Mouse (Mus musculus): ENCODE data around the gene Lmntd1. TPM values are rescaled to one million over a fixed set of nuclear protein-coding genes. Genes with fewer than 3 reads are reported as not detected.

Lmntd1 gene
- polyA plus RNA-seq, 1 experiment, result not detected

DNA sequence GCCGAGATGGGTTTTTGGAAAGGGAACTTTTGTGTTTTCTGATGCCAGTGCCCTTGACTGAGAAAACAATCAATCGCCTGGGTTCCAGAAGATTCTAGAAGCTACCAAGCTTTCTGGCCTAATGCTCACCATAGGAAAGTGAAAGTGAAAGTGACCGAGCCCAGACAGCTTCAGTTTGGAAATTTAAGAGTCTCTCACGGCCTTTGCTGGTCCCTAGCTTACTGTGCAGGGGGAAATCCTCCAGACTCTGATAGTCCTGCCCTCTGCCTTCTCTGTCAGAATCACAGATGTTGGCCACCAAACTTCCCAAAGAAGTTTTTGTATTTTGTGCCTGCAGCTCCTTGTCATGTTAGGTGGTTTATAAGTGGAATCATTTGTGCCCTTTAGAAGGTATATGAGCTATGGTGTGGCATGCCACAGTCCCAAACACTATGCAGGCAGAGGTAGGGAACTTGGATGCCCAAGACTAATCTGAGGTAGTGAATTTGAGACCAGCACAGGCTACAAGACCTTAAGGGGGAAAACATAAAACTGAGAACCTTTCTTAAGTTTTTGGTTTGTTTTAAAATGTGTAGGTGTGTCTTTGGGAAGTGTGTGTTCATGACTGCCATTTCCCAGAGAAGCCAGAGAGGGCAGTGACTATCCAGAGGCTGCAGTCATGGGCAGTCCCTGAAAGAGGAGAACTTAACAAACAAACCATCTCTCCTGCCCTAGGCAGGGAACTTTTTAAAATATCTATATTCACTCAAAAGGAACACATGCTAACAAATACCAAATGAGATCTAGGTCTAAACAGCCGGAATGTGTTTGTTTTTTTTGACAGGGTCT, 2.5 kb upstream of the Lmntd1 start:
- Histone ChIP-seq H3K27ac (replicated peaks; ENCODE audit: low read depth, low read length) (peak overlapping the region; percentile 37), H3K4me3 (ENCODE audit: insufficient read depth, low read depth, low read length) (peak overlapping the region; percentile 11; the same call in 1 of the 2 replicates), H3K4me1 (ENCODE audit: control insufficient read depth, insufficient read depth, insufficient read length, low read length) (no peaks in the 10 kb centered on the region)

DNA sequence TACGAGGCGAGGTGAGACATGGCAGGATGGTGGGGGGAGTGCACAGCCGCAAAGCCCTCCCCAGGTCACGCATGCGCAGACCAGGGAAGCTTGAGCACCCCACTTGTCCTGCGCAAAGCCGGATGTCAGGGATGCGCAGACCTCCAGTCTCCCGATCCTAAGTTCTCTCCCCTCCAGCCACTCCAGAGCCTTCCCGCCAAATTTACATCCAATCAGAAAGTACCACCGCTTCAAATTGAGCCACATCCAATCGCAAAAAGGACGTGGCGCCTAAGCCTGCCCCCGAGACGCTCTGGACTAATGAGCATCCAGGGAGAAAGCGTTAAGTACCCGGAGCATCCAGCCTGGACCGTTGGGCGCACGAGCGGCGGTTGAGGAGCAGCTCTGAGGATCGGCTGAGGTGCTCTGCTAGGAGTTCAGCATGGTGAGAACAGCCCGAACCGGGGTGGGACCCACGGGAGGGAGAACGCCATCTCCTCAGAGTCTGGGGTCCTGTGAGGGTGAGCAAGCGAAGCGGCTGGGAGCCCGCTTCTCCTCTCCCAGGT, 1.6 kb upstream of the Lmntd1 start, which contains the start of gene Tuba3b:
Tuba3b (plus strand) TSS at position 92 of the 545 bp plus-strand sequence.
- Histone ChIP-seq H3K4me3 (ENCODE audit: insufficient read depth, low read depth, low read length) (peak within 1 kb of the TSS; percentile 11; the same call in 1 of the 2 replicates), H3K4me1 (ENCODE audit: control insufficient read depth, insufficient read depth, insufficient read length, low read length) (no peaks in the 10 kb centered on the region), H3K27ac (replicated peaks; ENCODE audit: low read depth, low read length) (peak within 1 kb of the TSS; percentile 37)

DNA sequence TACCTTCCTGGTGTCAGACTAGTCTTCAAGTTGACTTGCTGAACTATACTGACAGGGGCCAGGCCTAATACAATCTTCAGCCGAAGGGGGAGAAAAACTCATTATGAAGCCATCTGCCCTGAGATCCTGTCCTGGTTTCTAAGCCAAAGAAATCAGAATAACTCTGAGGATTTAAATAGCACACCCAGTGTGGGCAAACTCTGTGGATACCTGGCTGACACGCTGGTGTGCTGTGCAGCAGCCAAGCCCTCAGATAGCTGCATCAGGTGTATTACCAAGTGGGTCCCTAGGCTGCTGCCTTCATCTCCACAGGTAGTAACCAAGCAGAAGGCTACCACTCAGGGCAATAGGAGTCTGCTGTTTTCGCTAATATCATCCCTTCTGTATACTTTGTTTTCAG, 1.5 kb downstream of the Lmntd1 start:
- Histone ChIP-seq H3K4me3 (ENCODE audit: insufficient read depth, low read depth, low read length) (no peak overlapping the region), H3K27ac (replicated peaks; ENCODE audit: low read depth, low read length) (no peak overlapping the region), H3K4me1 (ENCODE audit: control insufficient read depth, insufficient read depth, insufficient read length, low read length) (no peaks in the 10 kb centered on the region)

DNA sequence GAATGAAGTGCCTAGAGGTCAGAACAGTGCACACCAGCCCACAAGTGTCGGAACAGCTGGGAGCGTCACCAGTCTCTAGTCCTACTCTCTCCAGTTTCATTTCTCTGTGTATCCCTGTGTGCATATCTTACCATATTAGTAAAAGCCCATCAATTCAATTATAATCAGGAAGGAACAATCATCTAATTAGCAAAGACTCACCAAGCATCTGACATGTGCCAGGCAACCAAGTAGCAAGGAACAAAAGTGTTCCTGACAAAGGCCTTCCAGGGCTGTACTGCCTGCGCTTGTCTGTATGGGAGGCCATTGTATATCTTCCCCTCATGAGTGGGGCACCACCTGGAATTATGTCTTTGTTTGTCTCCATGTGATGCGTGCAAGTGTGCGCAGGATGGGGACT, 3.2 kb downstream of the Lmntd1 start:
- Histone ChIP-seq H3K4me1 (ENCODE audit: control insufficient read depth, insufficient read depth, insufficient read length, low read length) (no peaks in the 10 kb centered on the region), H3K27ac (replicated peaks; ENCODE audit: low read depth, low read length) (no peak overlapping the region), H3K4me3 (ENCODE audit: insufficient read depth, low read depth, low read length) (no peak overlapping the region)

DNA sequence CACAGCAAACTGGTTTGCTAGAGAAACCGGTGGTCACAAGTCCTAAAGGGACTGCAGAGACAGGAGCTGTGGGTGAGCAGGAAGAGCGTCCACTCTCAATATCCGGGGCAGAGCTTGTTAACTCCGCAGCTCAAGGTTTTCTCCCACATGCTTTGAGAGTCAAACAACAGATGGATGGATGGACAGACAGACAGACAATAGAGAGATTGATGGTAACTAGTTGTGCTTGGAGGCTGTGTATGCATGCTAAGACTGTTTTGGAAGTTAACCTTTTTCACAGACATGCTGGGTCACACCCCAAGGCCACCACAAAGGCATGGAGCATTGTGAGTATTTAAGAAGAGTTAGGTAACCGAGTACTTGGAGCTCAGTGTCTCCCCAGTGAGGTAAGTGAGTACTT, 5.4 kb downstream of the Lmntd1 start:
- no peak overlapping the region for H3K4me3 ChIP-seq (ENCODE audit: insufficient read depth, low read depth, low read length)
- H3K27ac ChIP-seq (replicated peaks; ENCODE audit: low read depth, low read length), result no peak overlapping the region

DNA sequence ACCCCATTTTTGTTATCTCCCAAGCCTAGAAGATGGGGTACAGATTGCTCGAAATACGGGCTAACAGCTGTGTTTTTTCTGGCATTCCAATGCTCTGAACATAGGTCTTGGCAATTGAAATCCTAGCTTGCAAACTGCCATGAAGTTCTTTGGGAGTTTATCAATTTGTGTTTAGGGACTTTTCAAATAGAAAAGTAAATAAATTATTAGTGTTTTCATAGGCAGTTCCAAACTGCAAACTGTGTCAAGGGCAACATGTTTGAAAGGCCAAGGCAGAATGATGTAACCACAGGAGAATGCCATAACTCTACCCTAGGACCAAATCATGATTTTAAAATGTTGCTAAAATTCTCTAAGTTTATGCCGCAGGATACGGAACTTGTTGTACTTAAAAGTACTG, 6.4 kb downstream of the Lmntd1 start:
- Histone ChIP-seq H3K27ac (replicated peaks; ENCODE audit: low read depth, low read length) (peak overlapping the region; percentile 47; the same call in 1 of the 2 replicates), H3K4me1 (ENCODE audit: control insufficient read depth, insufficient read depth, insufficient read length, low read length) (peaks cover 5% of the 10 kb centered on the region; the same call in 1 of the 2 replicates), H3K4me3 (ENCODE audit: insufficient read depth, low read depth, low read length) (no peak overlapping the region)

More for the DNA sequence above, 5.4 kb downstream of the Lmntd1 start:
- peaks cover 5% of the 10 kb centered on the region; the same call in 1 of the 2 replicates for H3K4me1 ChIP-seq (ENCODE audit: control insufficient read depth, insufficient read depth, insufficient read length, low read length)

DNA sequence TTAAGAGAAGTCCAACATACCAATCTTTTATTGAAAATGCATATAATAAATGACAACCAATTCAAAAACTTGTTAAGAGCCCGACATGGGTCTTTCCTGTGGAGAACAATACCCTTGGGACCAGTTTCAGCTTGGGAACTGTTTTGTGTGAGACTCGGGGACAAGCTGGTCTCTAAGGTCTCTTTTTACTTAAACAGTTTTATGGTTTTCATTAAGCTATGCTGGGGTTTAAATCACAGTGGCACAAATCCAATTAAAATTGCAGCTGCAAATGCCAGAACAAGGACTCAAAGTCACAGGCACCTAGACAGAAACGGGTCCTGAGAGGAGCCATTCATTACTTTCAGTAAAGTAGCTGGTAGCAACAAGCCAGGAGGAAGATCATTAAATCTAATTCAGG, 8.9 kb downstream of the Lmntd1 start:
- no peak overlapping the region for H3K27ac ChIP-seq (replicated peaks; ENCODE audit: low read depth, low read length)
- no peak overlapping the region for H3K4me3 ChIP-seq (ENCODE audit: insufficient read depth, low read depth, low read length)
- peaks cover 5% of the 10 kb centered on the region; the same call in 1 of the 2 replicates for H3K4me1 ChIP-seq (ENCODE audit: control insufficient read depth, insufficient read depth, insufficient read length, low read length)

DNA sequence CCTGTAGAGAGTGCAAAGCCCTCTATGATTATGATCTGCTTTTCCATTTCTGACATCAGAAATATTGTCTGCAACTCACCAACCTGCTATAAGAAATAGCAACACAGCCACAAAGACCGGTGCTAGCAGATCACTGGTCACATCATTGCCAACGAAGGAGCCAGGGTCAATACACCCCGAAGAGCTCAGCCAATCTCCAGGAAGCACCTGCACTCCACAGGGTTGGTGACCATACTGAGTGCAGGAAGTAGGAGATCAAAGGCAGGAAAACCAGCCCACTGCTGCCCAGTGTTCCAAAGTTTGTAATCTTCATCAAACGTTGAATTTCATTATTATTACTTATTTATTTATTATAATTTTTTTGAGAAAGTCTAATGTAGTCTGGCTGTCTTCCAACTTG, 9.5 kb downstream of the Lmntd1 start:
- Histone ChIP-seq H3K4me1 (ENCODE audit: control insufficient read depth, insufficient read depth, insufficient read length, low read length) (peaks cover 5% of the 10 kb centered on the region; the same call in 1 of the 2 replicates), H3K27ac (replicated peaks; ENCODE audit: low read depth, low read length) (no peak overlapping the region), H3K4me3 (ENCODE audit: insufficient read depth, low read depth, low read length) (no peak overlapping the region)

DNA sequence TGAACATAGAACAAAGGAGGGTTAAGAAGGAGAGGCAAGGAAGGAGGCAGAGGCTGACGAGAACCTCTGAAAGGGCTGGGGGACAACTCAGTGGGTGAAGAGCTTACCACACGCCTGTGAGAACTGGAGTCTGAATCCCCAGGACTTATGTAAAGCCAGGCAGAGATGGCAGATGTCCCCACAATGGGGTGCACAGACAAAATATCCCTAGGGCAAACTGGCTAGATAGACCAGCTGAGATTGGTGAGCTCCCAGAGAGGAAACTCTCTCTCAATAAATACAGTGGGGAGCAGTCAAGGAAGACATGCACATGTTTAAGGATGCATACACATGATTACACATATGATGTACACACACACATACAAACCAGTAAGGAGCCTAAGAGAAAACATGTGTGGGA, 10.0 kb downstream of the Lmntd1 start:
- Histone ChIP-seq H3K27ac (replicated peaks; ENCODE audit: low read depth, low read length) (no peak overlapping the region), H3K4me1 (ENCODE audit: control insufficient read depth, insufficient read depth, insufficient read length, low read length) (peaks cover 5% of the 10 kb centered on the region; the same call in 1 of the 2 replicates), H3K4me3 (ENCODE audit: insufficient read depth, low read depth, low read length) (no peak overlapping the region)

DNA sequence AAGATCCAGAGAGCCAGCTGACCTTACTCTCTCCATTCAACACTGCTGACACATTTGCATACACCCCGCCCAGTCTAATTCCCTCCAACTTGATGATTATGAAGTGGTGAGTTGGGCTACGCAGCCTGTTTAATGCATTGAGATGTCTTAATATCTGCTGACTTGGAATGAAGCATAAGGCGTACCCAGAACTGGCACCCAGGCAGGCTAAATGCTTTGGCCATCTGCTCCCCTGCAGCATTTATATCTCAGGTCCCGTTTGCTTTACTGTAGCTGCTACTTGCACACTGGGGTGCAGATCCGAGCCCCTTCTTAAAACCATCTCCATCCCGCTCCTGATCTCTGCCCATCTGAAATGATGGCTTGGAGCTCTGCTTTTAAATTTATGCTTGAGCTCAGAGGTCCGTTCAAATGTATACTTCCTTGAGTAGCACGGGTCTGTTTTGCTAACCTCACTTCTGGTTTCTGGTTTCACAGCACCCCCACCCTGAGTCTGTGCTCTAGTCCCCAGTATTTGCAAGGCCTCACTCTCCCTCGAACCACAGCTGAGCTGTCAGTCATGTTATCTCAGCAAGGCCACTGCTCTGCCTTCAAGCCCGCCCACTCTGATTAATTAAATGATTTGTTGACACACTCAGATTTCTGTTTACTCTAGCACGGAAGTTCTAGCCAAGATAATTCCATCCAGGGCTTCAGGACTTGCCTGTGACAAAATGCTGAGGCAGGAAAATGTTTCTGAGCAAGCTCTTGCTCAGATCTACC, 15.1 kb downstream of the Lmntd1 start:
- H3K4me1 ChIP-seq (ENCODE audit: control insufficient read depth, insufficient read depth, insufficient read length, low read length), result no peaks in the 10 kb centered on the region
- H3K4me3 ChIP-seq (ENCODE audit: insufficient read depth, low read depth, low read length), result no peak overlapping the region
- H3K27ac ChIP-seq (replicated peaks; ENCODE audit: low read depth, low read length), result no peak overlapping the region

DNA sequence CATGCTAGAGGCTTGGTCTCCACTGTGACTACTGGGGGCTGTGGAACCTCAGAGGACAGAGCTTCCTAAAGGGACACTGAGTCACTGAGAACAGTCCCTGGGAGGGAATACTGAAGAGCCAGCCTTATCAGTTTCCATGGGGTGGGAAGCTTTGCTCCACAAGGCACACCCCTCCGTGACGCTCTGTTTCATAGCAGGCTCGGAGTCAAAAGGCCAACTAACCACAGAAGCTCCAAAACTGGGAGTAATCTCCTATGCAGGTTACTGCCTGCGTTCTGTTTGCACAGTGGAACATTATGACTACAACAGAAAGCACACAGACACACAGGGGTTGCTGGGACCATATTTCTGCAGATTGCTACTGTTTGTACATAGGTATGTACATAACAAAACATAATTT, 18.2 kb downstream of the Lmntd1 start:
- Histone ChIP-seq H3K4me1 (ENCODE audit: control insufficient read depth, insufficient read depth, insufficient read length, low read length) (no peaks in the 10 kb centered on the region; the same call in 1 of the 2 replicates), H3K4me3 (ENCODE audit: insufficient read depth, low read depth, low read length) (no peak overlapping the region), H3K27ac (replicated peaks; ENCODE audit: low read depth, low read length) (no peak overlapping the region)

DNA sequence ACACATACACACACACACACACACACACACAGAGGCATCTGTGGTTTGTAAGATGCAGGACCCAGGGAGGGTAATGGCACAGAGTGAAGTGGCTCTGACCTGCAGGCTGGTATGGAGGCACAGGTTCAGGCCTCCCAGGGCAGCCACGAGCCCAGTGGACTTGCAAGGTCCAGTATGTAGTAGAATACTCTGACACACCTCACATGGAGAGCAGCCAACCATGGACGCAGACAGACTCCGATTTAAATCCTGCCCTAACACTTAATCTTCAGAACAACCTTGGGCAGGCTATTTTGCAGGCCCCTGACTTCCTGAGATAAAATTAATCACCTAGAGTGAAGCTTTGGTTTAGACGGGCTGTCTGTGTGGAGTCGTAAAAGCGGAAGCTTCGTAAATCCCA, 20.1 kb downstream of the Lmntd1 start:
- Histone ChIP-seq H3K4me3 (ENCODE audit: insufficient read depth, low read depth, low read length) (no peak overlapping the region), H3K4me1 (ENCODE audit: control insufficient read depth, insufficient read depth, insufficient read length, low read length) (no peaks in the 10 kb centered on the region; the same call in 1 of the 2 replicates), H3K27ac (replicated peaks; ENCODE audit: low read depth, low read length) (no peak overlapping the region)

DNA sequence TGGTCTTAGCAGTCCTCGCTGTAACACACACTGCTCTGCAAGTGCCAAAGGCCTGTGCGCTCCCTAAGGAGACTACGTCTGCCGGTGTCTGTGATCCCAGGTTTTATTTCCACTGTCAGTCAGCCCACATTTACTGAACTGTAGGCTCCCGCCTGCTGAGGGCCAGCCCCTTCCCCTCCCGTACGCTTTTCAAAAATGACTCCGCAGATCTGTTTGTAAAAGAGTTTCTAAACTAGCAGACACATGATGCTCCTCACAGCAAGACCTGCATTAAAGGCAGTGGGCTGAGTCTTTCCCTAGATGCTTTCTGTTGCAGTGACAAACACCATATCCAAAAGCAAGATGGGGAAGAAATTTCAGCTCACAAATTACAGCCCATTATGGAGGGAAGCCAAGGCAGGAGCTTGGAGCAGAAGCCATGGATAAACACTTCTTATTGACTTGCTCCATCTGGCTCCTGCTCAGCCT, 21.6 kb downstream of the Lmntd1 start:
- H3K27ac ChIP-seq (replicated peaks; ENCODE audit: low read depth, low read length), result no peak overlapping the region
- no peaks in the 10 kb centered on the region; the same call in 1 of the 2 replicates for H3K4me1 ChIP-seq (ENCODE audit: control insufficient read depth, insufficient read depth, insufficient read length, low read length)
- H3K4me3 ChIP-seq (ENCODE audit: insufficient read depth, low read depth, low read length), result no peak overlapping the region

DNA sequence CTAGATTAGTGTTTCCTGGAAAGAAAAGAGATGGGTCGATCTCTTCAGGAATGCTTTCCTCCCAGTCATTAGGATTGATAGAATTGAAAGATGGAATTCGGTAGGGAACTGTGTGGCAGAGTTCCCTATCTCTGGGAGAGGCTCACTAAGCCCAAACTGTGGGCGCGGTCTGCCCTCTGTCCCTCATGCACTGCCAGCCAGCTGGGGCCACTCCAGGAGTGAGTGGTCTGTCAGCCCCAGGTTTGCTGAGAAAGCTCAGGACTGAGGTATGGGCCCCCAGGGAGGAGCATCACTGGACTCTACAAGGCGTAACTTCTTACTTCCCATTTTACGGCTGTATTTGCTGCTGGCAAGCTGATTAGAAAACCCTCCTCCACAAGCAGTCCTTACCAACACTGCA, 22.1 kb downstream of the Lmntd1 start:
- Histone ChIP-seq H3K27ac (replicated peaks; ENCODE audit: low read depth, low read length) (no peak overlapping the region), H3K4me3 (ENCODE audit: insufficient read depth, low read depth, low read length) (no peak overlapping the region), H3K4me1 (ENCODE audit: control insufficient read depth, insufficient read depth, insufficient read length, low read length) (no peaks in the 10 kb centered on the region; the same call in 1 of the 2 replicates)

DNA sequence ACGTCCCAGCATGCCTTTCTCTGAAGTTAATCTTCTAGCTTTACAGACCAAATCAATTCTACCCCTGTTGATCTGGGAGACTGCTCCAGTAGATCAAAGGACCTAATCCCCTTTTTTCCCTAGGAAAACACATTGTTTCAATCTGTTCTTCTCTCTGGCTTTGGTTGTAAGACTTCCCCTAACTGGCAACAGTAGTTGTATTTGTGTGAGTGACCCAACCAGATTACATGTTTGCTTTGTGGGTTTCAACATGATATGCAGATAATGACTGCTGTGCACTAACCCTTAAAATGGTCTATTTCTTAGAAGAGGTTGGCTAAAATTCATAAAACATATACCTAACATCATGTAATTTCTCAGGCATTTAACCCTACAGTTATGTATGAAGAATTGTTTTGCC, 22.5 kb downstream of the Lmntd1 start:
- no peaks in the 10 kb centered on the region; the same call in 1 of the 2 replicates for H3K4me1 ChIP-seq (ENCODE audit: control insufficient read depth, insufficient read depth, insufficient read length, low read length)
- no peak overlapping the region for H3K27ac ChIP-seq (replicated peaks; ENCODE audit: low read depth, low read length)
- H3K4me3 ChIP-seq (ENCODE audit: insufficient read depth, low read depth, low read length), result no peak overlapping the region

Data from brown adipose tissue, adult 24 weeks (tissue).